Mouse (Mus musculus) c-Kit-negative CD71-positive TER-119-positive erythroid progenitor cells, embryonic 14.5 days (primary cell): ENCODE measurements at regions not wholly inside any gene's neighbourhood (a gene's known extent, or its start where the extent isn't known, plus 50 kb on each side); places are given as distances from the start of the nearest gene placed in this dataset.

Experiments
- DNase-seq: peaks from one replicate; pipeline ENCODE4 v3.0.0-alpha.2; 2013; ENCODE audit warnings: low read depth, low spot score

GRCm38 (mm10) chr14:120661111-120661510 is 182.9 kb downstream of the Rap2a start:
- DNase-seq, result no peak

GRCm38 (mm10) chr14:120669665-120670064 is 191.4 kb downstream of the Rap2a start:
- DNase-seq, result no peak

GRCm38 (mm10) chr14:120675752-120676151 is 197.5 kb downstream of the Rap2a start:
- DNase-seq, result no peak

GRCm38 (mm10) chr14:120678533-120678932 is 200.3 kb downstream of the Rap2a start:
- DNase-seq, result no peak

GRCm38 (mm10) chr14:120679072-120679471 is 200.8 kb downstream of the Rap2a start:
- DNase-seq, result no peak

- no peak for DNase-seq
Measured at GRCm38 (mm10) chr14:120680272-120680671, 202.0 kb downstream of the Rap2a start.

- DNase-seq, result no peak
Measured at GRCm38 (mm10) chr14:120685263-120685662, 207.0 kb downstream of the Rap2a start.

GRCm38 (mm10) chr14:120685877-120686276 is 207.6 kb downstream of the Rap2a start:
- DNase-seq, result no peak

- no peak for DNase-seq
Measured at GRCm38 (mm10) chr14:120686751-120687150, 208.5 kb downstream of the Rap2a start.

- no peak for DNase-seq
Measured at GRCm38 (mm10) chr14:120699378-120699777, 211.6 kb upstream of the Ipo5 start.

GRCm38 (mm10) chr14:120705301-120705801 is 205.7 kb upstream of the Ipo5 start:
- DNase-seq, result no peak

- no peak for DNase-seq
Measured at GRCm38 (mm10) chr14:120710782-120711181, 200.2 kb upstream of the Ipo5 start.

GRCm38 (mm10) chr14:120720464-120721445 is 190.3 kb upstream of the Ipo5 start:
- DNase-seq, result no peak

GRCm38 (mm10) chr14:120721593-120722461 is 189.2 kb upstream of the Ipo5 start:
- DNase-seq, result no peak

GRCm38 (mm10) chr14:120722546-120723112 is 188.4 kb upstream of the Ipo5 start:
- no peak for DNase-seq

GRCm38 (mm10) chr14:120728107-120728506 is 182.9 kb upstream of the Ipo5 start:
- no peak for DNase-seq

GRCm38 (mm10) chr14:120730226-120730625 is 180.8 kb upstream of the Ipo5 start:
- DNase-seq, result no peak

- no peak for DNase-seq
Measured at GRCm38 (mm10) chr14:120731679-120732281, 179.2 kb upstream of the Ipo5 start.

GRCm38 (mm10) chr14:120732400-120733138 is 178.5 kb upstream of the Ipo5 start:
- DNase-seq, result no peak

- no peak for DNase-seq
Measured at GRCm38 (mm10) chr14:120741492-120742054, 169.5 kb upstream of the Ipo5 start.
